Mouse (Mus musculus) intestine, embryonic 16.5 days (tissue): ENCODE results near the gene Dio1. TPM values are rescaled to one million over a fixed set of nuclear protein-coding genes. Genes with fewer than 3 reads are reported as not detected.
A peak's percentile ranks its signal among the peaks of the same experiment; 100 is the strongest.

Source experiments
- ATAC-seq: fragments of 200-750 bp; cut with Nextera tagmentation; 2 replicates; pipeline ENCODE4 v1.8.0; 2017; ENCODE audit warnings: moderate TSS enrichment, moderate library complexity
- H3K27ac ChIP-seq: fragments of 300-500 bp; sonication (generic); 2 replicates; pipeline ENCODE4 v1.5.1; 2014; ENCODE audit warnings: mild to moderate bottlenecking, low read length
- H3K27me3 ChIP-seq: fragments of 300-500 bp; sonication (generic); replicated peaks from 2 replicates; pipeline ENCODE4 v1.6.1; 2014; ENCODE audit warnings: low read length, control low read depth, mixed read lengths; ENCODE audit not compliant: control insufficient read depth, insufficient read depth
- H3K36me3 ChIP-seq: fragments of 300-500 bp; sonication (generic); 2 replicates; pipeline ENCODE4 v1.6.1; 2014; ENCODE audit warnings: low read length, control low read depth; ENCODE audit not compliant: control insufficient read depth, insufficient read depth
- H3K4me1 ChIP-seq: fragments of 300-500 bp; sonication (generic); 2 replicates; pipeline ENCODE4 v1.6.1; 2014; ENCODE audit warnings: low read length, control low read depth, mixed read lengths; ENCODE audit not compliant: control insufficient read depth, insufficient read depth
- H3K4me2 ChIP-seq: fragments of 300-500 bp; sonication (generic); 2 replicates; pipeline ENCODE4 v1.6.1; 2014; ENCODE audit warnings: low read depth, low read length, control low read depth
- H3K4me3 ChIP-seq: fragments of 300-500 bp; sonication (generic); 2 replicates; pipeline ENCODE4 v1.5.1; 2014; ENCODE audit warnings: mild to moderate bottlenecking, low read length
- H3K9ac ChIP-seq: fragments of 300-500 bp; sonication (generic); 2 replicates; pipeline ENCODE4 v1.6.1; 2014; ENCODE audit warnings: low read depth, low read length
- H3K9me3 ChIP-seq: fragments of 300-500 bp; sonication (generic); 2 replicates; pipeline ENCODE4 v1.6.1; 2016; ENCODE audit warnings: low read length, control low read depth; ENCODE audit not compliant: control insufficient read depth
- WGBS: fragments of 180-500 bp; shearing (Covaris S2); extraction: QIAGEN DNeasy Blood & Tissue Kit; methylation state at CpG from one replicate; pipeline ENCODE4 v1.1.7; 2014; 5-methylcytosine and 5-hydroxymethylcytosine counted together
- polyA plus RNA-seq: library from polyadenylated mRNA; unstranded; fragments of >200 nt; fragmentation: Nextera tagmentation; extraction: Ambion mirVana; gene quantifications from 2 replicates; pipeline ENCODE4 v1.2.1, GENCODE M21; 2015

The Dio1 gene
- polyA plus RNA-seq, 1 experiment from 2014 or later: 3.3 TPM

- H3K9ac ChIP-seq: peak within 1 kb of the TSS; percentile 90
- peak; percentile 98 for ATAC-seq
- under 1% methylated on average over 101 of the region's 101 CpGs for WGBS
- peaks cover 23% of the 10 kb centered on the region for H3K4me1 ChIP-seq
- H3K27ac ChIP-seq: peak within 1 kb of the TSS; percentile 76
- H3K36me3 ChIP-seq: no peaks in the 10 kb centered on the region
- H3K9me3 ChIP-seq: no peaks in the 10 kb centered on the region
- H3K4me3 ChIP-seq: peak within 1 kb of the TSS; percentile 79
- H3K27me3 ChIP-seq: no peaks in the 10 kb centered on the region
- H3K4me2 ChIP-seq: peak within 1 kb of the TSS; percentile 67
These were observed 53.6 kb downstream of the Dio1 start, which contains the start of the genes Lrrc42 and Hspb11 for GRCm38 (mm10) chr4:107253125-107254091. TSS of gene Lrrc42 (minus strand) at chr4:107253532. TSS of gene Hspb11 (plus strand) at chr4:107253593.

GRCm38 (mm10) chr4:107252522-107252921 is 54.4 kb downstream of the Dio1 start:
- Histone ChIP-seq H3K9ac (peak overlapping the region; percentile 90), H3K4me2 (peak overlapping the region; percentile 67), H3K4me3 (peak overlapping the region; percentile 79), H3K9me3 (no peaks in the 10 kb centered on the region), H3K36me3 (no peaks in the 10 kb centered on the region), H3K27ac (no peak overlapping the region), H3K27me3 (no peaks in the 10 kb centered on the region), H3K4me1 (peaks cover 27% of the 10 kb centered on the region)
- 1% methylated on average over 11 of the region's 11 CpGs for WGBS
- ATAC-seq: no peak

GRCm38 (mm10) chr4:107250494-107250893 is 56.5 kb downstream of the Dio1 start:
- Histone ChIP-seq H3K4me2 (no peak overlapping the region), H3K27ac (no peak overlapping the region), H3K27me3 (no peaks in the 10 kb centered on the region), H3K4me1 (peaks cover 35% of the 10 kb centered on the region), H3K9me3 (no peaks in the 10 kb centered on the region), H3K36me3 (no peaks in the 10 kb centered on the region), H3K4me3 (no peak overlapping the region), H3K9ac (no peak overlapping the region)
- 26% methylated on average over 4 of the region's 4 CpGs for WGBS
- no peak for ATAC-seq

- H3K27ac ChIP-seq: no peak overlapping the region
- no peaks in the 10 kb centered on the region for H3K9me3 ChIP-seq
- no peaks in the 10 kb centered on the region for H3K27me3 ChIP-seq
- ATAC-seq: no peak
- H3K36me3 ChIP-seq: no peaks in the 10 kb centered on the region
- H3K4me3 ChIP-seq: no peak overlapping the region
- WGBS: 31% methylated on average over 2 of the region's 2 CpGs
- H3K9ac ChIP-seq: no peak overlapping the region
- H3K4me1 ChIP-seq: peaks cover 37% of the 10 kb centered on the region
- H3K4me2 ChIP-seq: no peak overlapping the region
These were observed 57.5 kb downstream of the Dio1 start for GRCm38 (mm10) chr4:107249471-107249870.

- Histone ChIP-seq H3K4me1 (peaks cover 33% of the 10 kb centered on the region), H3K27me3 (no peaks in the 10 kb centered on the region), H3K36me3 (no peaks in the 10 kb centered on the region), H3K9ac (no peak overlapping the region), H3K4me3 (no peak overlapping the region), H3K27ac (no peak overlapping the region), H3K9me3 (no peaks in the 10 kb centered on the region), H3K4me2 (no peak overlapping the region)
- 79% methylated on average over 3 of the region's 3 CpGs for WGBS
- no peak for ATAC-seq
These were observed 58.9 kb downstream of the Dio1 start for GRCm38 (mm10) chr4:107248061-107248460.

- Histone ChIP-seq H3K4me3 (no peak overlapping the region), H3K9ac (no peak overlapping the region)
- 73% methylated on average over 9 of the region's 9 CpGs for WGBS
These were observed 59.9 kb downstream of the Dio1 start for GRCm38 (mm10) chr4:107247110-107247509.

GRCm38 (mm10) chr4:107246040-107246439 is 60.9 kb downstream of the Dio1 start:
- 42% methylated on average over 1 of the region's 1 CpGs for WGBS
- no peak overlapping the region for H3K27ac ChIP-seq
- no peaks in the 10 kb centered on the region for H3K27me3 ChIP-seq
- no peaks in the 10 kb centered on the region for H3K9me3 ChIP-seq
- no peak overlapping the region for H3K9ac ChIP-seq
- H3K4me3 ChIP-seq: no peak overlapping the region
- no peaks in the 10 kb centered on the region for H3K36me3 ChIP-seq
- peaks cover 29% of the 10 kb centered on the region for H3K4me1 ChIP-seq
- H3K4me2 ChIP-seq: no peak overlapping the region
- ATAC-seq: no peak

More at GRCm38 (mm10) chr4:107247110-107247509, 59.9 kb downstream of the Dio1 start:
- no peak for ATAC-seq
- Histone ChIP-seq H3K36me3 (no peaks in the 10 kb centered on the region), H3K4me2 (no peak overlapping the region), H3K9me3 (no peaks in the 10 kb centered on the region), H3K27ac (no peak overlapping the region), H3K4me1 (peaks cover 33% of the 10 kb centered on the region), H3K27me3 (no peaks in the 10 kb centered on the region)

- Histone ChIP-seq H3K9ac (no peak overlapping the region), H3K9me3 (no peaks in the 10 kb centered on the region), H3K4me1 (peaks cover 27% of the 10 kb centered on the region), H3K36me3 (no peaks in the 10 kb centered on the region), H3K4me3 (no peak overlapping the region), H3K4me2 (no peak overlapping the region), H3K27ac (peak overlapping the region; percentile 26; the same call in 1 of the 2 replicates), H3K27me3 (no peaks in the 10 kb centered on the region)
- 59% methylated on average over 2 of the region's 2 CpGs for WGBS
- no peak; the same call in 1 of the 2 replicates for ATAC-seq
These were observed 61.6 kb downstream of the Dio1 start for GRCm38 (mm10) chr4:107245368-107245767.

GRCm38 (mm10) chr4:107243365-107244333 is 63.3 kb downstream of the Dio1 start:
- no peak overlapping the region for H3K27ac ChIP-seq
- H3K4me2 ChIP-seq: no peak overlapping the region
- no peaks in the 10 kb centered on the region for H3K27me3 ChIP-seq
- 67% methylated on average over 6 of the region's 6 CpGs for WGBS
- H3K4me1 ChIP-seq: peaks cover 16% of the 10 kb centered on the region
- H3K4me3 ChIP-seq: no peak overlapping the region
- H3K9ac ChIP-seq: no peak overlapping the region
- no peaks in the 10 kb centered on the region for H3K9me3 ChIP-seq
- no peak for ATAC-seq
- no peaks in the 10 kb centered on the region for H3K36me3 ChIP-seq
